ENCODE assay signal across 27 mouse cellular contexts in genomic region chr7:98717438-98717837, GRCm38 (mm10). TPM values are rescaled to one million over a fixed set of nuclear protein-coding genes. Genes with fewer than 3 reads are reported as not detected.
DNase-seq lines count a peak whose midpoint lies in the region; ATAC-seq and TF ChIP-seq lines count a peak whose summit lies in the region.
"Had no signal": no experiment of that assay in that cellular context is flagged by ENCODE, and none has a peak within 500 bp of the region (broad histone marks: within the 10 kb centered on the region; RNA-seq: fewer than 3 reads in every experiment).

No protein-coding gene starts in this region.

- peak; percentile 65 for ATAC-seq in CD4-positive, CD25-positive, alpha-beta regulatory T cell, adult 4 months
- no peak for ATAC-seq in hindbrain, embryonic 13.5 days (ENCODE audit: low FRiP score)
- ATAC-seq in forebrain, embryonic 16.5 days, result no peak
- ATAC-seq: intestine, embryonic 15.5 days; midbrain, embryonic 15.5 days had no signal

- no peak overlapping the region for H3K9ac ChIP-seq in hindbrain, embryonic 13.5 days
- no peak overlapping the region for H3K9ac ChIP-seq in forebrain, embryonic 16.5 days (replicated peaks; ENCODE audit: low read depth, low read length)
- H3K9ac ChIP-seq: embryonic facial prominence, embryonic 13.5 days; forebrain, embryonic 12.5 days; heart, embryonic 13.5 days; hindbrain, embryonic 14.5 days; intestine, embryonic 15.5 days; kidney, embryonic 15.5 days; midbrain, embryonic 15.5 days; neural tube, embryonic 13.5 days; stomach, embryonic 15.5 days had no signal

- 0 out of 2 replicates have a peak overlapping the region, but pooled peaks have one; percentile 8 for H3K27ac ChIP-seq in bone marrow macrophage, adult 2 months (ENCODE audit: insufficient read depth, low read depth, low read length)
- H3K27ac ChIP-seq in hindbrain, embryonic 13.5 days, result no peak overlapping the region
- no peak overlapping the region for H3K27ac ChIP-seq in forebrain, embryonic 16.5 days (ENCODE audit: low read length)
- H3K27ac ChIP-seq: embryonic facial prominence, embryonic 13.5 days; forebrain, embryonic 12.5 days; heart, embryonic 13.5 days; hindbrain, embryonic 14.5 days; intestine, embryonic 15.5 days; kidney, embryonic 15.5 days; limb, embryonic 10.5 days; midbrain, embryonic 15.5 days; neural tube, embryonic 13.5 days; stomach, embryonic 15.5 days had no signal

- no peak overlapping the region for H3K4me3 ChIP-seq in bone marrow macrophage, adult 2 months (ENCODE audit: insufficient read depth, low read length)
- no peak overlapping the region for H3K4me3 ChIP-seq in hindbrain, embryonic 13.5 days
- no peak overlapping the region for H3K4me3 ChIP-seq in forebrain, embryonic 16.5 days (replicated peaks; ENCODE audit: low read length)
- H3K4me3 ChIP-seq: embryonic facial prominence, embryonic 13.5 days; erythroblast, embryonic 14.5 days; forebrain, embryonic 12.5 days; heart, embryonic 13.5 days; intestine, embryonic 15.5 days; kidney, embryonic 15.5 days; limb, embryonic 10.5 days; midbrain, embryonic 15.5 days; neural tube, embryonic 13.5 days; stomach, embryonic 15.5 days had no signal

- TF ChIP-seq CTCF in bone marrow macrophage, adult 2 months (IDR thresholded peaks at IDR 0.05; ENCODE audit: low read depth, low read length), result no peak

- DNase-seq in CD4-positive helper T cell, adult 2 months (ENCODE audit: low read depth, low spot score), result peak; percentile 47
- peak; percentile 13 to 30 for DNase-seq in thymus, postnatal 10 days (ENCODE audit: low spot score in 2 of 2)
- DNase-seq in gastrocnemius, postnatal 4 days (ENCODE audit: low spot score in 2 of 2), result no peak
- DNase-seq: adrenal gland, postnatal 14 days; B cell, adult 2 months; cerebellum, adult 8-10 months; cerebellum, postnatal 36 days; embryo, embryonic 11 days; heart, adult 18-20 months; kidney, postnatal 4 days; layer of hippocampus, adult 9-11 months; lung, postnatal 4 days had no signal

- WGBS in hindbrain, embryonic 13.5 days, result 77% methylated on average over 3 of the region's 3 CpGs
- WGBS in forebrain, embryonic 16.5 days, result 67% methylated on average over 3 of the region's 3 CpGs

- H3K36me3 ChIP-seq in hindbrain, embryonic 13.5 days, result peaks cover 51% of the 10 kb centered on the region
- peaks cover 21% of the 10 kb centered on the region for H3K36me3 ChIP-seq in forebrain, embryonic 16.5 days (ENCODE audit: control insufficient read depth, insufficient read depth)

- no peaks in the 10 kb centered on the region for H3K27me3 ChIP-seq in hindbrain, embryonic 13.5 days
- no peaks in the 10 kb centered on the region for H3K27me3 ChIP-seq in forebrain, embryonic 16.5 days (replicated peaks; ENCODE audit: control insufficient read depth, insufficient read depth, low read length)
- H3K27me3 ChIP-seq: embryonic facial prominence, embryonic 13.5 days; forebrain, embryonic 12.5 days; heart, embryonic 13.5 days; intestine, embryonic 15.5 days; kidney, embryonic 15.5 days; midbrain, embryonic 15.5 days; neural tube, embryonic 13.5 days; stomach, embryonic 15.5 days had no signal

- no peak for TF ChIP-seq POLR2A in bone marrow macrophage, adult 2 months (IDR thresholded peaks at IDR 0.05; ENCODE audit: borderline replicate concordance, low read depth, low read length)

- H3K4me2 ChIP-seq in hindbrain, embryonic 13.5 days, result no peak overlapping the region
- no peak overlapping the region for H3K4me2 ChIP-seq in forebrain, embryonic 16.5 days (ENCODE audit: low read length)
- H3K4me2 ChIP-seq: embryonic facial prominence, embryonic 13.5 days; forebrain, embryonic 12.5 days; heart, embryonic 13.5 days; hindbrain, embryonic 14.5 days; intestine, embryonic 15.5 days; kidney, embryonic 15.5 days; midbrain, embryonic 15.5 days; neural tube, embryonic 13.5 days; stomach, embryonic 15.5 days had no signal

- no peaks in the 10 kb centered on the region for H3K9me3 ChIP-seq in hindbrain, embryonic 13.5 days
- no peaks in the 10 kb centered on the region for H3K9me3 ChIP-seq in forebrain, embryonic 16.5 days (ENCODE audit: control insufficient read depth, low read length)
- H3K9me3 ChIP-seq: embryonic facial prominence, embryonic 13.5 days; forebrain, embryonic 12.5 days; heart, embryonic 13.5 days; intestine, embryonic 15.5 days; kidney, embryonic 15.5 days; limb, embryonic 10.5 days; midbrain, embryonic 15.5 days; neural tube, embryonic 13.5 days; stomach, embryonic 15.5 days had no signal

- peaks cover 16% of the 10 kb centered on the region for H3K4me1 ChIP-seq in bone marrow macrophage, adult 2 months (ENCODE audit: control insufficient read depth, insufficient read depth, low read length)
- no peaks in the 10 kb centered on the region; the same call in none of the 2 replicates for H3K4me1 ChIP-seq in hindbrain, embryonic 13.5 days (replicated peaks)
- no peaks in the 10 kb centered on the region for H3K4me1 ChIP-seq in forebrain, embryonic 16.5 days (replicated peaks; ENCODE audit: control insufficient read depth, insufficient read depth, low read length)
- H3K4me1 ChIP-seq: forebrain, embryonic 12.5 days; intestine, embryonic 15.5 days; midbrain, embryonic 15.5 days had no signal

RNA-seq across cellular contexts. Expression of gene Thap12, which starts 14.5 kb away (rescaled TPM):
- polyA plus RNA-seq in CD4-positive, CD25-positive, alpha-beta regulatory T cell, adult 4 months (2017; shearing (Covaris generic)), result 10 to 100 TPM; 12.2 to 13.6 TPM
- polyA plus RNA-seq in bone marrow macrophage, adult 2 months (2012; ENCODE audit: insufficient read depth, insufficient read length, missing spikeins), result 16.1 and 17.3 TPM in 2 replicates
- 10 to 100 TPM; 63.2 to 72.8 TPM for total RNA-seq in gastrocnemius, postnatal 4 days (2021)
- polyA plus RNA-seq in hindbrain, embryonic 13.5 days (2015; fragmentation: Nextera tagmentation; extraction: Ambion mirVana), result 45.9 and 49.4 TPM in 2 replicates
- 50.8 and 54.8 TPM in 2 replicates for polyA plus RNA-seq in forebrain, embryonic 16.5 days (2015; fragmentation: Nextera tagmentation; extraction: Ambion mirVana)

Comparison
In these comparisons a context has a peak if more than half of its experiments do, and no peak if none do; other contexts are left out.
1. DNase-seq: peak in CD4-positive helper T cell, adult 2 months (single experiment) and thymus, postnatal 10 days (2 of 2); none in gastrocnemius, postnatal 4 days (0 of 2).